Mouse (Mus musculus): ENCODE data around the gene Eno4.

The Eno4 gene

GRCm38 (mm10) chr19:58970826-58971225, 27.6 kb downstream of the Eno4 start:
- in situ Hi-C loops (cut with MboI, MseI), result no loop called here

GRCm38 (mm10) chr19:58974126-58974525, 30.9 kb downstream of the Eno4 start:
- in situ Hi-C loops (cut with MboI, MseI), result no loop called here

GRCm38 (mm10) chr19:58975216-58975863, 32.1 kb downstream of the Eno4 start:
- in situ Hi-C loops (cut with MboI, MseI), result no loop called here

- in situ Hi-C loops (cut with MboI, MseI), result no loop called here
Measured at GRCm38 (mm10) chr19:58978401-58979171, 35.4 kb downstream of the Eno4 start.

GRCm38 (mm10) chr19:58979436-58980055, 36.3 kb downstream of the Eno4 start:
- in situ Hi-C loops (cut with MboI, MseI), result no loop called here

GRCm38 (mm10) chr19:58980056-58980440, 36.8 kb downstream of the Eno4 start:
- in situ Hi-C loops (cut with MboI, MseI), result no loop called here

- in situ Hi-C loops (cut with MboI, MseI), result no loop called here
Measured at GRCm38 (mm10) chr19:58981571-58981970, 38.3 kb downstream of the Eno4 start.

- in situ Hi-C loops (cut with MboI, MseI), result no loop called here
Measured at GRCm38 (mm10) chr19:59002827-59003226, 59.6 kb downstream of the Eno4 start.

GRCm38 (mm10) chr19:59006577-59007340, 63.5 kb downstream of the Eno4 start:
- in situ Hi-C loops (cut with MboI, MseI), result no loop called here

GRCm38 (mm10) chr19:59010802-59011201, 67.6 kb downstream of the Eno4 start:
- in situ Hi-C loops (cut with MboI, MseI), result no loop called here
